Mouse (Mus musculus) CH12.LX (cell line): ENCODE measurements around the gene Ntrk2. TPM values are rescaled to one million over a fixed set of nuclear protein-coding genes. Genes with fewer than 3 reads are reported as not detected.

ENCODE experiments used
- DNase-seq: peaks from one replicate; pipeline ENCODE4 v3.0.0-alpha.2; 2013; ENCODE audit errors: extremely low read depth
- H3K27ac ChIP-seq: 2 replicates; pipeline ENCODE4 v1.5.1; 2012; ENCODE audit warnings: low read depth, mild to moderate bottlenecking, control low read depth, moderate library complexity; ENCODE audit not compliant: insufficient read depth
- H3K27me3 ChIP-seq: replicated peaks from 2 replicates; pipeline ENCODE3; 2012; ENCODE audit warnings: inconsistent platforms
- H3K36me3 ChIP-seq, 2 experiments: replicated peaks in 1 of 2; 2 replicates each; pipeline versions ENCODE3 to v1.6.1; 2012; ENCODE audit warnings: inconsistent platforms in 1 of 2, low read length in 1 of 2, mild to moderate bottlenecking in 1 of 2, mixed read lengths in 1 of 2, moderate library complexity in 1 of 2; ENCODE audit not compliant: control insufficient read depth in 1 of 2, insufficient read depth in 1 of 2
- H3K4me1 ChIP-seq, 2 experiments: 2 replicates each; pipeline ENCODE4 v1.6.1; 2012; ENCODE audit warnings: inconsistent platforms in 1 of 2, moderate library complexity in 1 of 2; ENCODE audit not compliant: insufficient read depth in 2 of 2, control insufficient read depth in 1 of 2
- H3K4me2 ChIP-seq: 2 replicates; pipeline ENCODE4 v1.6.1; 2012; ENCODE audit warnings: low read depth, mild to moderate bottlenecking, control low read depth; ENCODE audit not compliant: poor library complexity, insufficient read depth, severe bottlenecking
- H3K4me3 ChIP-seq, 3 experiments: fragments of 150-350 bp in 1 of 3; sonication (generic) in 1 of 3; replicated peaks in 1 of 3; 2 replicates each; pipeline versions ENCODE3 to v1.5.1; 2011 to 2012; ENCODE audit warnings: low read depth in 2 of 3, low read length in 2 of 3, mild to moderate bottlenecking in 2 of 3, moderate library complexity in 2 of 3, control low read depth in 1 of 3, improper control_type of control experiment in 1 of 3, inconsistent platforms in 1 of 3, mixed read lengths in 1 of 3; ENCODE audit not compliant: poor library complexity in 1 of 3
- H3K79me2 ChIP-seq: replicated peaks from 2 replicates; pipeline ENCODE4 v1.6.1; 2012; ENCODE audit warnings: mild to moderate bottlenecking, moderate library complexity; ENCODE audit not compliant: control insufficient read depth, poor library complexity, insufficient read depth, severe bottlenecking; ENCODE audit errors: extremely low read depth
- H3K9ac ChIP-seq: 2 replicates; pipeline ENCODE4 v1.6.1; 2012; ENCODE audit warnings: low read depth, mild to moderate bottlenecking, control low read depth, moderate library complexity; ENCODE audit not compliant: insufficient read depth
- H3K9me3 ChIP-seq: replicated peaks from 2 replicates; pipeline ENCODE3; 2012; ENCODE audit warnings: low read length, inconsistent platforms, mixed read lengths
- BHLHE40 ChIP-seq: IDR thresholded peaks from 2 replicates; pipeline ENCODE4 v1.6.1; 2011; ENCODE audit warnings: mild to moderate bottlenecking, low read depth, low read length, improper control_type of control experiment
- CHD1 ChIP-seq: IDR thresholded peaks from 2 replicates; pipeline ENCODE4 v1.6.1; 2012; ENCODE audit warnings: low read depth, low read length, improper control_type of control experiment, inconsistent platforms
- CTCF ChIP-seq, 2 experiments: IDR thresholded peaks in 1 of 2; conservative IDR thresholded peaks in 1 of 2; 2 replicates each; pipeline ENCODE4 v1.5.1; 2011 to 2012; ENCODE audit warnings: low read depth in 2 of 2, low read length in 2 of 2, improper control_type of control experiment in 1 of 2, inconsistent platforms in 1 of 2, mild to moderate bottlenecking in 1 of 2, moderate library complexity in 1 of 2
- E2F4 ChIP-seq: IDR thresholded peaks from 2 replicates; pipeline ENCODE4 v1.6.1; 2011; ENCODE audit warnings: low read depth, low read length, improper control_type of control experiment; ENCODE audit not compliant: insufficient replicate concordance
- ELF1 ChIP-seq: IDR thresholded peaks from 2 replicates; pipeline ENCODE4 v1.6.1; 2014; ENCODE audit warnings: low read depth, mild to moderate bottlenecking, inconsistent platforms, low read length, improper control_type of control experiment
- ETS1 ChIP-seq: conservative IDR thresholded peaks from 2 replicates; pipeline ENCODE4 v1.6.1; 2012; ENCODE audit warnings: low read depth, mild to moderate bottlenecking, inconsistent platforms, low read length, improper control_type of control experiment, moderate library complexity
- GABPA ChIP-seq: IDR thresholded peaks from 2 replicates; pipeline ENCODE4 v1.6.1; 2012; ENCODE audit warnings: low read depth, low read length, improper control_type of control experiment, inconsistent platforms; ENCODE audit not compliant: insufficient replicate concordance
- JUND ChIP-seq: conservative IDR thresholded peaks from 2 replicates; pipeline ENCODE4 v1.6.1; 2011; ENCODE audit warnings: low read depth, low read length, improper control_type of control experiment
- MAX ChIP-seq: IDR thresholded peaks from 2 replicates; pipeline ENCODE4 v1.6.1; 2011; ENCODE audit warnings: low read length, improper control_type of control experiment
- MXI1 ChIP-seq: IDR thresholded peaks from 2 replicates; pipeline ENCODE4 v1.6.1; 2011; ENCODE audit warnings: mild to moderate bottlenecking, low read depth, low read length, improper control_type of control experiment
- MYC ChIP-seq: IDR thresholded peaks from 2 replicates; pipeline ENCODE4 v1.6.1; 2011; ENCODE audit warnings: low read depth, mild to moderate bottlenecking, improper control_type of control experiment, low read length
- NELFE ChIP-seq: IDR thresholded peaks from 2 replicates; pipeline ENCODE4 v1.6.1; 2011; ENCODE audit warnings: low read depth, low read length, improper control_type of control experiment
- NRF1 ChIP-seq: IDR thresholded peaks from 2 replicates; pipeline ENCODE4 v1.6.1; 2014; ENCODE audit warnings: low read depth, mild to moderate bottlenecking, inconsistent platforms, low read length, improper control_type of control experiment, moderate library complexity
- POLR2AphosphoS2 ChIP-seq: IDR thresholded peaks from 2 replicates; pipeline ENCODE4 v1.6.1; 2011; ENCODE audit warnings: low read depth, low read length, improper control_type of control experiment
- RAD21 ChIP-seq: IDR thresholded peaks from 2 replicates; pipeline ENCODE4 v1.6.1; 2011; ENCODE audit warnings: low read depth, mild to moderate bottlenecking, low read length, improper control_type of control experiment, moderate library complexity
- RCOR1 ChIP-seq: conservative IDR thresholded peaks from 2 replicates; pipeline ENCODE4 v1.6.1; 2012; ENCODE audit warnings: low read depth, mild to moderate bottlenecking, inconsistent platforms, low read length, improper control_type of control experiment
- SIN3A ChIP-seq: IDR thresholded peaks from 2 replicates; pipeline ENCODE4 v1.6.1; 2012; ENCODE audit warnings: low read length, improper control_type of control experiment, inconsistent platforms
- TBP ChIP-seq: conservative IDR thresholded peaks from 2 replicates; pipeline ENCODE4 v1.6.1; 2011; ENCODE audit warnings: low read depth, low read length, improper control_type of control experiment
- TCF12 ChIP-seq: IDR thresholded peaks from 2 replicates; pipeline ENCODE4 v1.6.1; 2014; ENCODE audit warnings: low read depth, mild to moderate bottlenecking, inconsistent platforms, low read length, improper control_type of control experiment
- UBTF ChIP-seq: IDR thresholded peaks from 2 replicates; pipeline ENCODE4 v1.6.1; 2012; ENCODE audit warnings: low read depth, mild to moderate bottlenecking, inconsistent platforms, low read length, improper control_type of control experiment, moderate library complexity
- ZKSCAN1 ChIP-seq: IDR thresholded peaks from 2 replicates; pipeline ENCODE4 v1.6.1; 2012; ENCODE audit warnings: low read depth, inconsistent platforms, low read length, improper control_type of control experiment, borderline replicate concordance
- ZMIZ1 ChIP-seq: IDR thresholded peaks from 2 replicates; pipeline ENCODE4 v1.6.1; 2012; ENCODE audit warnings: low read depth, mild to moderate bottlenecking, inconsistent platforms, low read length, improper control_type of control experiment
- ZNF384 ChIP-seq: IDR thresholded peaks from 2 replicates; pipeline ENCODE4 v1.6.1; 2012; ENCODE audit warnings: low read depth, low read length, improper control_type of control experiment, inconsistent platforms
- dilution Hi-C: fragments of 300-500 bp; cut with MboI; formaldehyde crosslinking; loops from 2 replicates; pipeline ENCODE4 v1.14.3; 2020; ENCODE audit warnings: low sequenced_read_pairs; ENCODE audit not compliant: extremely low pct_unique_long_range_greater_than_20kb, extremely low pct_ligation_motif_present
- in situ Hi-C: fragments of 300-500 bp; cut with MboI; formaldehyde crosslinking; loops from 3 replicates; pipeline ENCODE4 v1.14.3; 2019; ENCODE audit warnings: low sequenced_read_pairs, low pct_ligation_motif_present, low pct_unique_long_range_greater_than_20kb, mixed read lengths
- polyA plus RNA-seq: library from polyadenylated mRNA; unstranded; fragments of >175 nt; gene quantifications from 2 replicates; pipeline ENCODE4 v1.2.1, GENCODE M21; 2012; ENCODE audit warnings: low read depth; ENCODE audit not compliant: insufficient read length
- total RNA-seq, 2 experiments: library from RNA; depleted of rRNA; stranded (reverse); fragments of 300-350 nt in 1 of 2; fragments of >200 nt in 1 of 2; gene quantifications; 2 replicates each; pipeline ENCODE4 v1.2.3; 2012 to 2014

Ntrk2 gene
- total and polyA plus RNA-seq, 3 experiments, result not detected

- Histone ChIP-seq H3K27ac (no peak overlapping the region), H3K4me1 (no peaks in the 10 kb centered on the region), H3K4me3 (no peak overlapping the region), H3K79me2 (no peaks in the 10 kb centered on the region), H3K4me2 (no peak overlapping the region), H3K27me3 (no peaks in the 10 kb centered on the region), H3K9ac (no peak overlapping the region), H3K9me3 (peaks cover 85% of the 10 kb centered on the region), H3K36me3 (no peaks in the 10 kb centered on the region)
- dilution Hi-C loops (no loop called here), in situ Hi-C loops (no loop called here)
- no peak for DNase-seq
- TF ChIP-seq CHD1 (no peak), ELF1 (no peak), SIN3A (no peak), BHLHE40 (no peak), MAX (no peak), E2F4 (no peak), NRF1 (no peak), MYC (no peak), MXI1 (no peak), ZKSCAN1 (no peak), CTCF (conservative IDR thresholded peaks at IDR 0.05 in 1 of 2, IDR thresholded peaks at IDR 0.05 in 1 of 2; ENCODE audit: low read depth in 2 of 2, low read length in 2 of 2) (no peak), ETS1 (no peak), RAD21 (no peak), NELFE (no peak), ZNF384 (no peak), POLR2AphosphoS2 (no peak), TCF12 (no peak), TBP (no peak)
Measured at GRCm38 (mm10) chr13:58911936-58912335, 105.6 kb downstream of the Ntrk2 start.

DNA sequence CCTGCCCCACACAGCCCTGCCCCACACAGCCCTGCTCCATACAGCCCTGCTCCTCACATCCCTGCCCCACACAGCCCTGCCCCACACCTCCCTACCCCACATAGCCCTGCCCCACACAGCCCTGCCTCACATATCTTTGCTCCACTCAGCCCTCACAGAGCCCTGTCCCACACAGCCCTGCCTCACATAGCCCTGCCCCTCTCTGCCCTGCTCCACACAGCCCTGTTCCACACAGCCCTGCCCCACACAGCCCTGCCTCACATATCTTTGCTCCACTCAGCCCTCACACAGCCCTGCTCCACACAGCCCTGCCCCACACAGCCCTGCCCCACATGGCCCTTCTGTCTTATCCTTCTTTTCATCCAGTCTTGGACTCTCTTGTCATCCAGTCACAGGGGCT, 106.2 kb downstream of the Ntrk2 start:
- Histone ChIP-seq H3K27me3 (no peaks in the 10 kb centered on the region), H3K79me2 (no peaks in the 10 kb centered on the region), H3K36me3 (no peaks in the 10 kb centered on the region), H3K4me1 (no peaks in the 10 kb centered on the region), H3K4me3 (no peak overlapping the region), H3K9ac (no peak overlapping the region), H3K4me2 (no peak overlapping the region), H3K9me3 (peaks cover 83% of the 10 kb centered on the region), H3K27ac (no peak overlapping the region)
- in situ Hi-C loops (no loop called here), dilution Hi-C loops (no loop called here)
- TF ChIP-seq JUND (no peak), TCF12 (no peak), RCOR1 (no peak), MXI1 (no peak), E2F4 (no peak), CHD1 (no peak), ELF1 (no peak), BHLHE40 (no peak), GABPA (no peak), RAD21 (no peak), ZNF384 (no peak), ZMIZ1 (no peak), UBTF (no peak), TBP (no peak)
- no peak for DNase-seq
